Mouse (Mus musculus): ENCODE results near the gene Gm15114.
"Not testable (repeated sequence)": the region's sequence is repeated elsewhere in the genome, so short reads cannot be mapped to it uniquely, and the experiment has no call there.

Gene Gm15114

GRCm38 (mm10) chrX:148488649-148489048 lies at the start of gene Gm15114:
Gene Gm15114 (plus strand): TSS chrX:148488949.
- not testable (repeated sequence) for DNase-seq (ENCODE audit: low spot score)
